Mouse (Mus musculus) forebrain, embryonic 12.5 days (tissue): Measurements from ENCODE around the gene Chd8. TPM values are rescaled to one million over a fixed set of nuclear protein-coding genes. Genes with fewer than 3 reads are reported as not detected.
A peak's percentile ranks its signal among the peaks of the same experiment; 100 is the strongest.

Source experiments
- ATAC-seq: fragments of 200-750 bp; cut with Nextera tagmentation; 2 replicates; pipeline ENCODE4 v1.8.0; 2017; ENCODE audit warnings: moderate TSS enrichment; ENCODE audit not compliant: low FRiP score
- H3K27ac ChIP-seq: fragments of 300-500 bp; sonication (generic); 2 replicates; pipeline ENCODE4 v1.5.1; 2016; ENCODE audit warnings: mild to moderate bottlenecking
- H3K27me3 ChIP-seq: fragments of 300-500 bp; sonication (generic); 2 replicates; pipeline ENCODE4 v1.6.1; 2016; ENCODE audit warnings: mild to moderate bottlenecking
- H3K36me3 ChIP-seq: fragments of 300-500 bp; sonication (generic); replicated peaks from 2 replicates; pipeline ENCODE4 v1.6.1; 2016; ENCODE audit warnings: mild to moderate bottlenecking
- H3K4me1 ChIP-seq: fragments of 300-500 bp; sonication (generic); 2 replicates; pipeline ENCODE4 v1.6.1; 2016
- H3K4me2 ChIP-seq: fragments of 300-500 bp; sonication (generic); 2 replicates; pipeline ENCODE4 v1.6.1; 2016; ENCODE audit warnings: mild to moderate bottlenecking, moderate library complexity
- H3K4me3 ChIP-seq: fragments of 300-500 bp; sonication (generic); replicated peaks from 2 replicates; pipeline ENCODE4 v1.5.1; 2016; ENCODE audit warnings: mild to moderate bottlenecking
- H3K9ac ChIP-seq: fragments of 300-500 bp; sonication (generic); 2 replicates; pipeline ENCODE4 v1.6.1; 2016; ENCODE audit warnings: mild to moderate bottlenecking
- H3K9me3 ChIP-seq: fragments of 300-500 bp; sonication (generic); 2 replicates; pipeline ENCODE4 v1.6.1; 2016
- WGBS: fragments of 180-500 bp; shearing (Covaris S2); methylation state at CpG from one replicate; pipeline ENCODE4 v1.1.7; 2016; 5-methylcytosine and 5-hydroxymethylcytosine counted together
- polyA plus RNA-seq: library from polyadenylated mRNA; unstranded; fragments of >200 nt; fragmentation: Nextera tagmentation; extraction: Ambion mirVana; gene quantifications from 2 replicates; pipeline ENCODE4 v1.2.1, GENCODE M21; 2016

Gene Chd8
- polyA plus RNA-seq, 1 experiment from 2014 or later, result 57.8 TPM

GRCm38 (mm10) chr14:52256311-52257175 is 1.0 kb downstream of the Chd8 start:
- Histone ChIP-seq H3K27me3 (no peaks in the 10 kb centered on the region), H3K9ac (peak overlapping the region; percentile 87), H3K27ac (peak overlapping the region; percentile 94), H3K4me3 (peak overlapping the region; percentile 84), H3K4me1 (peaks cover 23% of the 10 kb centered on the region), H3K9me3 (no peaks in the 10 kb centered on the region), H3K36me3 (no peaks in the 10 kb centered on the region), H3K4me2 (peak overlapping the region; percentile 72)
- ATAC-seq, result no peak
- WGBS, result 9% methylated on average over 18 of the region's 18 CpGs

DNA sequence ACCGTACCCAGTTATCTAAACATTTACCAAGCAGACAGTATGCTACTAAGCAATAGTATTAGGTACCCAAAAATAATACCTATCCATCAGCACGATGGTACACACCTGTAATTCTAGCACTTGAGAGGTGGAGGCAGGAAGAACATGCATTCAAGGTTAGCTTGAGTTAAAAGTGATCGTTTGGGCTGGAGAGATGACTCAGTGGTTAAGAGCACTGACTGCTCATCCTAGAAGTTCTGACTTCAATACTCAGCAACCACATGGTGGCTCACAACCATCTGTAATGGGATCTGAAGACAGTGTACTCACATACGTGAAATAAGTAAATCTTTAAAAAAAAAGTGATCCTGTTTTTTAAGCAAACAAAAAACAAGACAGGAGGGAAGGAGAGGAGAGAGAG is 11.5 kb downstream of the Chd8 start:
- no peak for ATAC-seq
- 89% methylated on average over 4 of the region's 4 CpGs for WGBS
- Histone ChIP-seq H3K4me1 (peaks cover 15% of the 10 kb centered on the region), H3K9ac (no peak overlapping the region), H3K36me3 (no peaks in the 10 kb centered on the region), H3K27ac (no peak overlapping the region), H3K4me2 (no peak overlapping the region), H3K4me3 (no peak overlapping the region), H3K9me3 (no peaks in the 10 kb centered on the region), H3K27me3 (no peaks in the 10 kb centered on the region)

DNA sequence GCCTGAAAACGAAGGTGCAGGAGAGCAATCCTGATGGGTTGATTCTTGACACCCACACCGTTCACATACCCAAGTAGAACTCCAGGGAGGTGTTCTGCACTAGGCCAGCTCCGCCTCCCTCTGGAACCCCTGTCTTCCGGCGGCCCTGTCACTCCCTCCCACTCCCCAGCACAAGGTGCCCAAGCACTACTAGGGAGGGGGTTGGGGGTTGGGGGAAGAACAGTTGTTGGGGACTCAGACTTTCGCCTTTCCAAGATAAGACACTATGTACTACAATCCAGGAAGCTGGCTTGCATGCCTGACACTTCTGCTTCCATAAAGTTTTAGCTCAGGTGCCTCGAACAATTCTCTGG is 12.9 kb downstream of the Chd8 start:
- no peaks in the 10 kb centered on the region for H3K27me3 ChIP-seq
- H3K4me2 ChIP-seq, result peak overlapping the region; percentile 91
- peak overlapping the region; percentile 80 for H3K4me3 ChIP-seq
- peaks cover 5% of the 10 kb centered on the region; the same call in 1 of the 2 replicates for H3K36me3 ChIP-seq
- WGBS, result 10% methylated on average over 7 of the region's 7 CpGs
- peak overlapping the region; percentile 87 for H3K9ac ChIP-seq
- peaks cover 15% of the 10 kb centered on the region for H3K4me1 ChIP-seq
- H3K9me3 ChIP-seq, result no peaks in the 10 kb centered on the region
- ATAC-seq, result no peak; the same call in none of the 2 replicates
- peak overlapping the region; percentile 15; the same call in 1 of the 2 replicates for H3K27ac ChIP-seq

- peak; percentile 100 for ATAC-seq
- H3K9me3 ChIP-seq, result no peaks in the 10 kb centered on the region
These were observed 13.4 kb downstream of the Chd8 start for GRCm38 (mm10) chr14:52244041-52244689.

DNA sequence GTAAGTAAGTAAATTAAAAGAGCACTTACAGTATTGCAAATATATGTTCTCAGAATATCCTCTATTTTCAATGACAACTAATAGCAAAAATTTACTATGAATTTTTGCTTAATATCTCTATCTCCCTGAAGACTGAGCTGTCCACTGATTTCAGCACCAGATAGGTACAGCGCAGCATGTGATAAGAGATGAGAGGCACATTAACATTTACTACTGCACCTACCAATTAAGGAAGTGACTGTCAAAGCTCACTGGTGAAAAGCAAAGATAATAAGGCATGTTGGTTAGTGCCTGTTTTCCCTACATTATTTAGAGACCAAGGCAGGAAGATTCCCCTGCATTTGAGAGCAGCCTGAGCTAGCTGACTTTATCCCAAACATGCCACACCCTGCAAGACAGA is 21.4 kb downstream of the Chd8 start:
- Histone ChIP-seq H3K36me3 (peaks cover 67% of the 10 kb centered on the region), H3K4me1 (no peaks in the 10 kb centered on the region), H3K4me2 (no peak overlapping the region), H3K9ac (no peak overlapping the region), H3K27me3 (no peaks in the 10 kb centered on the region), H3K27ac (no peak overlapping the region), H3K4me3 (no peak overlapping the region), H3K9me3 (no peaks in the 10 kb centered on the region)
- WGBS, result 93% methylated on average over 1 of the region's 1 CpGs
- no peak for ATAC-seq

More at GRCm38 (mm10) chr14:52244041-52244689, 13.4 kb downstream of the Chd8 start:
- Histone ChIP-seq H3K4me1 (peaks cover 15% of the 10 kb centered on the region), H3K27me3 (no peaks in the 10 kb centered on the region), H3K27ac (peak overlapping the region; percentile 50; the same call in 1 of the 2 replicates), H3K4me3 (peak overlapping the region; percentile 80), H3K36me3 (peaks cover 5% of the 10 kb centered on the region; the same call in 1 of the 2 replicates), H3K9ac (peak overlapping the region; percentile 87), H3K4me2 (peak overlapping the region; percentile 91)
- whole genome bisulfite sequencing, result under 1% methylated on average over 32 of the region's 32 CpGs

DNA sequence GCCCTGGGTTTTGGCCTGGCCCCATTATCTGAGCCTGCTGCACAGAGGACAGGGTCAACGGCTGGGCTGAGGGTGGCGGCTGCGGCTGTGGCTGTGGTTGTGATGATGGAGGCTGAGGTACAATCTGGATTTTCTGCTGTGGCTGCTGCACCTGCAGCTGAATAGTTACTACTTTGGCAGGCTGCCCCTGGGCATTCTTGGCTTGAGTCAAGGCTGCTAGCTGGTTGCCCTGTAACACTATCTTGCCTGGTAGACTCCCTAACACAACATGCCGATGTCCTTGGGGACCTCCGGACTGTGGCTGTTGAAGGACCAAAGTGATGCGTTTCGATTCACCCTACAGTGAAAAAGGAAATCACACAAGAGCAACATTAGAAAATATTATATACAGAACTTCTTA is 22.4 kb downstream of the Chd8 start:
- peaks cover 73% of the 10 kb centered on the region for H3K36me3 ChIP-seq
- H3K4me3 ChIP-seq, result no peak overlapping the region
- no peaks in the 10 kb centered on the region for H3K27me3 ChIP-seq
- ATAC-seq, result no peak
- H3K9me3 ChIP-seq, result no peaks in the 10 kb centered on the region
- H3K27ac ChIP-seq, result no peak overlapping the region
- H3K4me1 ChIP-seq, result no peaks in the 10 kb centered on the region
- no peak overlapping the region for H3K4me2 ChIP-seq
- WGBS, result 97% methylated on average over 7 of the region's 7 CpGs
- no peak overlapping the region for H3K9ac ChIP-seq

DNA sequence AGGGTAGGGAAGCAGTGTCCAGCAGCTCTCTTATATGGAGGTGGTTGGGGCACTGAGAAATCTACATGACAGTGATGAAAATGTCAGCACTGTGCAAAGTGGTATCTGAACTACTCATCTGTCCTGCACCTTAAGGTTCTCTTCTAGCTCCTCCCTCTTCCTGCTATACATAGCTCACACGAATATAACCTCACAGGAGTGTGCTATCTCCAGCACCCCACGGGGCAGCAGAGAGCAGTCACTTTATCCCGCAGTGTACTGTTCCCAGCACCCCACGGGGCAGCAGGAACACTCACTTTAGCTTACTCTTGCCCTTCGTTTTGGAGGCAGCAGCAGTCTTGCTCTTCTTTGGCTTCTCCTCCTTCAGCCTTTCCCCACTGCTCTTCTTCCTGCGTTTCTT is 25.3 kb downstream of the Chd8 start:
- no peak for ATAC-seq
- H3K9me3 ChIP-seq, result no peaks in the 10 kb centered on the region
- 88% methylated on average over 6 of the region's 6 CpGs for WGBS
- no peak overlapping the region for H3K27ac ChIP-seq
- H3K36me3 ChIP-seq, result peaks cover 97% of the 10 kb centered on the region
- no peaks in the 10 kb centered on the region for H3K4me1 ChIP-seq
- H3K27me3 ChIP-seq, result no peaks in the 10 kb centered on the region
- no peak overlapping the region for H3K9ac ChIP-seq
- H3K4me2 ChIP-seq, result no peak overlapping the region
- H3K4me3 ChIP-seq, result no peak overlapping the region

DNA sequence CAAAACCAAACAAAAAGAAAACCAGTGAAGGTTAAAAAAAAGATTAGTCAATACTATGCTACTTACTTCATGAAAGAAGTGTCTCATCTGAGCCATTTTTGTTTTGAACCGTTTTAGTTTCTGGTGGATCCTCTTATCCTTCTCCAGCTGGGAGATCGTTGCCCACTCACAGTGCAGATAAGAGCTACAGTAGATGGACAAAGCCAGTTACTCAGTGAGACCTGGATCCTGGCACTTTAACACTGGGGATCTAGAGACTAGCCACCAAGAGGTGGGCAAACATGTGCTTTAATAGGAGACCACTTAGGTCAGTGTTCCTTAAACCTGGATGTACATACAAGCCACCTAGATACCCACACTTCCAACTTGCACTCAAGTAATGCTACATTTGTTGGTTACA is 31.6 kb downstream of the Chd8 start:
- Histone ChIP-seq H3K27ac (no peak overlapping the region), H3K9ac (no peak overlapping the region), H3K4me1 (no peaks in the 10 kb centered on the region), H3K27me3 (no peaks in the 10 kb centered on the region), H3K9me3 (no peaks in the 10 kb centered on the region), H3K4me2 (no peak overlapping the region), H3K36me3 (peaks cover 95% of the 10 kb centered on the region), H3K4me3 (no peak overlapping the region)
- 95% methylated on average over 2 of the region's 2 CpGs for WGBS
- ATAC-seq, result no peak

DNA sequence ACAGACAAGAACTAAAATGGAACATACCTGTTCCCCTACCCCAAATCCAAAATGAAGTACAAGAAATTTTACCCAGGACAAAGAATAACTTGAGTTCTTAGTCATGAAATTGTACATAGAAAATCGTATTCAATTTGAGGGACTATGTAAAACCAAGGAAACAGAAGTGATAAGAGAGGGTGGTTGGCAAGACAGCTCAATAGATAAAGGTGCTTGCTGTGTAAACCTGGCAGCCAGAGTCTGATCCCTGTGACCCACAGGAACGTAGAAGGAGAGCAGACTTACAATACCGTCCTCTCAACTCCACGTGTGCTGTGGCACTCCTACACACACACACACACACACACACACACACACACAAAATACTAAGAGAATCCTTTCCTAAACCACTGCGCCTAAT is 40.3 kb downstream of the Chd8 start:
- Histone ChIP-seq H3K4me2 (no peak overlapping the region), H3K27me3 (no peaks in the 10 kb centered on the region), H3K27ac (no peak overlapping the region), H3K4me1 (no peaks in the 10 kb centered on the region), H3K9ac (no peak overlapping the region), H3K36me3 (peaks cover 89% of the 10 kb centered on the region), H3K9me3 (no peaks in the 10 kb centered on the region), H3K4me3 (no peak overlapping the region)
- no peak for ATAC-seq
- WGBS, result 86% methylated on average over 5 of the region's 5 CpGs

DNA sequence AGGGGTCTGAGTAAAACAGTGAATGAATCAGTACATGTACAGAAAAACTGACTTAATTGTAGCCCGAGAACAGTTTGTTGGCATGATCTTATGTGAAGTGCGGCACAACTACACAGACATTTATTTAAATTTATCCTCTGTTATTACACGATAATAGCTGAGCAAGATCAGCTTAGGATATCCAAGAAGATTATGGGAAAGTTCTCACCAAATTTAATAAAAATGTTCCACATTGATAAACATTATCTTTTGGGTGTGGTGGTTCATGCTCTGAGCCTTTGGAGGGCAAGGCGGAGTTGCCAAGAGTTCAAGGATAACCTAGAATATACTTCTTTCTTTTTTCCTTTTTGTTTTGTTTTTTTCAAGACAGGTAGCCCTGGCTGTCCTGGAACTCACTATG is 58.2 kb downstream of the Chd8 start:
- Histone ChIP-seq H3K9me3 (no peaks in the 10 kb centered on the region), H3K4me2 (no peak overlapping the region), H3K27me3 (no peaks in the 10 kb centered on the region), H3K9ac (no peak overlapping the region), H3K27ac (no peak overlapping the region), H3K4me1 (peaks cover 24% of the 10 kb centered on the region), H3K4me3 (no peak overlapping the region), H3K36me3 (peaks cover 48% of the 10 kb centered on the region)
- WGBS, result 93% methylated on average over 4 of the region's 4 CpGs
- no peak for ATAC-seq

- peak overlapping the region; percentile 98; the same call in 1 of the 2 replicates for H3K9ac ChIP-seq
- H3K4me3 ChIP-seq, result peak overlapping the region; percentile 100
- no peaks in the 10 kb centered on the region for H3K27me3 ChIP-seq
- peaks cover 24% of the 10 kb centered on the region for H3K4me1 ChIP-seq
- no peak overlapping the region for H3K27ac ChIP-seq
- H3K36me3 ChIP-seq, result peaks cover 42% of the 10 kb centered on the region
- no peak for ATAC-seq
- WGBS, result 38% methylated on average over 3 of the region's 3 CpGs
- no peaks in the 10 kb centered on the region for H3K9me3 ChIP-seq
- H3K4me2 ChIP-seq, result peak overlapping the region; percentile 74
These were observed 59.4 kb downstream of the Chd8 start for GRCm38 (mm10) chr14:52198141-52198540.

DNA sequence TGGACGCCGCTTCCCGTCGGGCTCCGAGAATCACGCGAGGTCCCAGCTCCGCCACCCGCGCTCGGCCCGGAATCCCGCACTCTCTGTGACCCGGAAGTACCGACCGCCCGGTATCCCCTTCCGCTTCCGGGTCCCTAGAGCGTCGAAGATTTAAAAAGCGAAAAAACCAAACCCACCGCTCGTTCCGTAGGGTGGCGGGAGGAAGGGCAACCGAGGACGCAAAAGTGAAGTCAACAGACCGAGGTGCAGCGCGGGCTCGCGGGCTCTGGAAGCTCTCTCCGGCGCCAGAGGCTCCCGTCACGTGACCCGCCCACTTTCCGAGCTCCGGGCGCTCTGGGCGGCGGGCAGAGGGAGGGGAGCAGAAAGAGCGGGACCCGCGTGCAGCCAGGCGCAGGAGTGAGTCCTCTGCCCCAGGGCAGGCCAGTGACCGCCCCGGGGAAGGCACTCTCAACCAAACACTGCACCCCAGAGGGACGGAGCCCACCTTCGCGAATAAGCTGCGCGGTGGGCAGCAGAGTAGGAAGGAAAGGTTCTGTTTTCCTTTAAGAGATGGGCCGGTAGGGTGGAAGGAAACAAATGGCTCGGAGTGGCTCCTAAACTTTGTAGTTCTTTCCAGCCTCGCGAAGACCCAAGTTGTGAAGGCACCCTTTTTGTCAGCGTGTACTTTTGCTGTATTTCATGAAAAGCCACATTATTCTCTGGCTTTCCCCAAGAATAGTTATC is 60.3 kb downstream of the Chd8 start, which contains the start of gene Supt16:
Supt16 (minus strand) TSS at position 261 of the 723 bp plus-strand sequence.
- H3K27ac ChIP-seq, result peak within 1 kb of the TSS; percentile 99
- H3K4me2 ChIP-seq, result peak within 1 kb of the TSS; percentile 74
- peak within 1 kb of the TSS; percentile 98 for H3K9ac ChIP-seq
- no peaks in the 10 kb centered on the region for H3K9me3 ChIP-seq
- no peaks in the 10 kb centered on the region for H3K27me3 ChIP-seq
- H3K36me3 ChIP-seq, result peaks cover 41% of the 10 kb centered on the region
- peak within 1 kb of the TSS; percentile 100 for H3K4me3 ChIP-seq
- ATAC-seq, result peak; percentile 96
- WGBS, result under 1% methylated on average over 59 of the region's 59 CpGs
- H3K4me1 ChIP-seq, result peaks cover 24% of the 10 kb centered on the region
